Mouse (Mus musculus): ENCODE results near the gene Eya2. TPM values are rescaled to one million over a fixed set of nuclear protein-coding genes. Genes with fewer than 3 reads are reported as not detected.

Gene Eya2
- total RNA-seq, 2 experiments from 2014 or later, result 1.3 to 3.8 TPM

GRCm38 (mm10) chr2:165595676-165596070 lies 841 bp downstream of the Eya2 start:
- DNase-seq, result no peak

- DNase-seq, result no peak
Measured at GRCm38 (mm10) chr2:165596141-165596540, 1.3 kb downstream of the Eya2 start.

GRCm38 (mm10) chr2:165597536-165597935 lies 2.7 kb downstream of the Eya2 start:
- DNase-seq, result no peak

GRCm38 (mm10) chr2:165598139-165598538 lies 3.3 kb downstream of the Eya2 start:
- no peak for DNase-seq

GRCm38 (mm10) chr2:165599566-165599965 lies 4.7 kb downstream of the Eya2 start:
- no peak for DNase-seq

GRCm38 (mm10) chr2:165600926-165601325 lies 6.1 kb downstream of the Eya2 start:
- DNase-seq, result no peak

- DNase-seq, result no peak
Measured at GRCm38 (mm10) chr2:165601605-165602004, 6.8 kb downstream of the Eya2 start.

GRCm38 (mm10) chr2:165603775-165604174 lies 8.9 kb downstream of the Eya2 start:
- no peak for DNase-seq

- no peak for DNase-seq
Measured at GRCm38 (mm10) chr2:165611551-165612253, 16.9 kb downstream of the Eya2 start.

GRCm38 (mm10) chr2:165613741-165614339 lies 19.0 kb downstream of the Eya2 start:
- DNase-seq, result peak; percentile 88

GRCm38 (mm10) chr2:165621488-165621887 lies 26.7 kb downstream of the Eya2 start:
- DNase-seq, result no peak

GRCm38 (mm10) chr2:165622596-165622995 lies 27.8 kb downstream of the Eya2 start:
- DNase-seq, result no peak

GRCm38 (mm10) chr2:165626826-165627225 lies 32.0 kb downstream of the Eya2 start:
- no peak for DNase-seq

- no peak for DNase-seq
Measured at GRCm38 (mm10) chr2:165627974-165628373, 33.1 kb downstream of the Eya2 start.

- no peak for DNase-seq
Measured at GRCm38 (mm10) chr2:165629900-165630299, 35.1 kb downstream of the Eya2 start.

GRCm38 (mm10) chr2:165633011-165633785 lies 38.4 kb downstream of the Eya2 start:
- DNase-seq, result peak; percentile 69

GRCm38 (mm10) chr2:165634481-165634880 lies 39.6 kb downstream of the Eya2 start:
- peak; percentile 22 for DNase-seq

GRCm38 (mm10) chr2:165639075-165639755 lies 44.4 kb downstream of the Eya2 start:
- no peak for DNase-seq

GRCm38 (mm10) chr2:165641909-165642505 lies 47.2 kb downstream of the Eya2 start:
- no peak for DNase-seq

- DNase-seq, result no peak
Measured at GRCm38 (mm10) chr2:165643596-165643995, 48.8 kb downstream of the Eya2 start.

GRCm38 (mm10) chr2:165644057-165644456 lies 49.2 kb downstream of the Eya2 start:
- DNase-seq, result no peak

- DNase-seq, result no peak
Measured at GRCm38 (mm10) chr2:165651031-165651430, 56.2 kb downstream of the Eya2 start.

Data from gastrocnemius, postnatal 25 days (tissue).